Mouse (Mus musculus) thymus, adult 2 months (tissue): ENCODE data around the gene Pygl.

ENCODE experiments used
- CTCF ChIP-seq: fragments of 200-500 bp; IDR thresholded peaks from 2 replicates; pipeline ENCODE4 v1.5.1; 2012; ENCODE audit warnings: mild to moderate bottlenecking, control low read depth, low read length, moderate library complexity, borderline replicate concordance; ENCODE audit not compliant: control insufficient read depth, poor library complexity, insufficient read depth; ENCODE audit errors: extremely low read depth
- POLR2A ChIP-seq: fragments of 200-500 bp; IDR thresholded peaks from 2 replicates; pipeline ENCODE4 v1.6.1; 2012; ENCODE audit warnings: mild to moderate bottlenecking, low read length, control low read depth, moderate library complexity; ENCODE audit not compliant: control insufficient read depth, poor library complexity, insufficient read depth; ENCODE audit errors: extremely low read depth

DNA sequence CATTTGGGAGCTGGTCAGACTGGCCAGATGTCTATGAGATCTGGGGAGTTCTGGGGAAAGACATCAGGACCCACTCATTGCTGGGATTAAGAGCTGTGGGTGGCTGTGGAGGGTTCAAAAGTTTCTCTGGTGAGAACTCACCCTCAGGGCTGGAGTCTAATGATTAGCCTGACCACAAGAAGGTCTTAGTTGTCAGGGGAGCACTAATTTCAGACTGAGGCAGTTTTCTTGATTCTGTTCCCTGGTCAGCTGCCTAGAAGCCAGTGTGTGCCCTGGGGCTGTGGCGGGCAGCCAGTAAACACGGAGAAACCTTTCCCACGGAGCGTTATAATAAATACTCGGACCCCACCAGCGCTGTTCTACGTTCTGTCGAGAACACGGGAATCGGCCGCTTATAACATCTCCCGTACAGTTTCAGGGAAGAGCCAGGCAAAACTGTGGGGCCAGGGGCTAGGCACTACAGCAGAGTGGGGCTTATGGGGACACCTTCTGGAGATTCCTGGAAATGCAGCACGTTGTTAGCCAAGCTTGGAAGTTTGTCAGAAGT lies 3.7 kb upstream of the Pygl start:
- TF ChIP-seq CTCF (peak; percentile 57; the same call in 1 of the 2 replicates), POLR2A (no peak)
